Mouse (Mus musculus) kidney, adult 11 months (tissue): Measurements from ENCODE around the gene Safb2.
A peak's percentile ranks its signal among the peaks of the same experiment; 100 is the strongest.

Experiments
- DNase-seq: peaks from one replicate; pipeline ENCODE4 v3.0.0; 2022

Gene Safb2

DNA sequence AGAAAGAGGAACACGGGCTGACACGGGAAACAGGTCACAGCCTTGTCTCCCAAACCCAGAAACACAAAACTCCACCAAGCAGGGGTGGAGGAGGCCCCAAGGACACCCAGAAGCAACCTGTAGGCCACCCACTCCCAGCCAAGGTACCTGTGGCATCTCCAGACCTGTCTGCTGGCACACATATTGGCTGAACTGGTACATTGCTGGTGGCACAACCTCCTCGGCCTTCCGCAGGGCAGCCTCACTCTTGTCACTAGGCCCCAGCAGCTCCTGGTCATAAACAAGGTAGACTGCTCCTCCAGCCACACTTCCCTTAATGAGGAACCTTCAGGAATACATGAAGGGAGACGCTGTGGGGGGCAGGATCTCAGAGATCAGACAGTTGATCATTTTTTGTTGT lies 24.3 kb upstream of the Safb2 start:
- DNase-seq = peak; percentile 31

GRCm38 (mm10) chr17:56607521-56608062 lies 23.2 kb upstream of the Safb2 start:
- DNase-seq = no peak

DNA sequence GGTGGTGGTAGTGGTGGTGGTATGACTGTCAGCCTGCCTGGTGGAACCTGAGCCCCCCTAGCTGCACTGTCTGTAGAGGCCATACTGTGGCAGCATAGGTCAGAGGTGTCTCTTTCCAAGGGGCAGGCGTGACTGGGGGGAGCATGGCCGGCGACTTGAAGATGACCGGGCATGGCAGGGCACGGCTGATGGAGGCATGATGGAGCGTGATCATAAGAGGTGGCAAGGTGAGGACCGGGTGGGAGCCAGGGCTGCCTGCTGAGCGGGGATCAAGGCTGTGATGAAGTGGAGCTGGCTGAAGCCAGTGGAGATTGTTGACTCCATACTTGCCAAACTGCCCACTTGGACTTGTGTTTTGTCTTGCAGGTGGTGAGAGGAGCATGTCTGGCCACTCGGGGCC lies 21.0 kb upstream of the Safb2 start:
- no peak for DNase-seq

- DNase-seq = no peak
These were observed 20.0 kb upstream of the Safb2 start for GRCm38 (mm10) chr17:56604422-56604821.

GRCm38 (mm10) chr17:56604070-56604380 lies 19.6 kb upstream of the Safb2 start:
- DNase-seq = no peak

GRCm38 (mm10) chr17:56603186-56604069 lies 19.0 kb upstream of the Safb2 start:
- DNase-seq = no peak

DNA sequence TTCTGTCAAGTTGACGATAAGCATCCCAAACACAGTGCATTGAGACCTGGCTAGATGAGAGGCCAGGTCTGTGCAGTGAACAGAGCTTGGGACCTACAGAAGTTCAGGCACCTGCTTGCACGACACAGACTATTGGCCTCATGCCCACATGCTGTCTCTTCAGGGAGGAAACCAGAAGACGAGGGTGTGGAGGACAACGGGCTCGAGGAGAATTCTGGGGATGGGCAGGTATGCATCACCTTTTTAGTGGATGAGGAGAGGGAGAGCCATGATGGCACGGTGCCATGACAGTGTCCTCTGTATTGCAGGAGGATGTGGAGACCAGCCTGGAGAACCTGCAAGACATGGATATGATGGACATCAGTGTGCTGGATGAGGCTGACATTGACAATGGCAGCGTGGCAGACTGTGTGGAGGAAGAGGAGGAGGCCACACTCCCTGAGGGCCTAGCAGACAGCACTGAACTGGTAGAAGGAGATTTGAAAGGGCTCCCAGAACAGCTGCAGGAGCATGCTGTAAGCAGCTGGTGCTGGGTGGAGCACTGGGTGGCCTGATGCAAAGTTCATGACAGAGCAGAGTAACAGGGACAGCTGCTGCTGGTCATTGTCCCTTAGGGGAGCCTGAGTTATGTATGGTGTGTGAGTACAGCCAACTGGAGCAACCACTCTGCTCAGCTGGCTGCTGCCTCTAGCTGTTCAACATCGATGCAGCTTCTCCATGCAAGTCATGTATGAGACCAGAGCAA lies 9.3 kb upstream of the Safb2 start:
- no peak for DNase-seq

GRCm38 (mm10) chr17:56592553-56592952 lies 8.2 kb upstream of the Safb2 start:
- DNase-seq = no peak

GRCm38 (mm10) chr17:56588921-56589320 lies 4.5 kb upstream of the Safb2 start:
- no peak for DNase-seq

DNA sequence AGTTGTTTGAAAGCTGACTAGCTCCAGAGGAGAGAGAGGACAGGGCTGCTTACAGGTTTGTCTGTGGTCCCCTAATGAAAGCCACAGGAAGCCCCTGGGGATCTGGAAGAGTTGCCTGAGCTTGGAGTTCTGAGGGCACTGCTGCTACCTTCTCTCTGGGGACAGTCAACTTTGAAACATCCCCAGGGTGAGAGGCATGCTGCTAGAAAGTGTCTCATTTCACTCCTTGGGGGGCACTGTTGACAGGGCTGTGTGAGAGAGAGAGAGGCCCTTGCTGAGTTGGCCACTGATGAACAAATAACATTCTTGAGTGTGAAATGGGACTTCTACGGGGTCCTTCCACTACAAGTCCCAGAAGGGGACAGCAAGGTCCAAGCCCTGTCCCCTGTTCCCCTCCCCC lies 3.4 kb upstream of the Safb2 start:
- DNase-seq = no peak

DNA sequence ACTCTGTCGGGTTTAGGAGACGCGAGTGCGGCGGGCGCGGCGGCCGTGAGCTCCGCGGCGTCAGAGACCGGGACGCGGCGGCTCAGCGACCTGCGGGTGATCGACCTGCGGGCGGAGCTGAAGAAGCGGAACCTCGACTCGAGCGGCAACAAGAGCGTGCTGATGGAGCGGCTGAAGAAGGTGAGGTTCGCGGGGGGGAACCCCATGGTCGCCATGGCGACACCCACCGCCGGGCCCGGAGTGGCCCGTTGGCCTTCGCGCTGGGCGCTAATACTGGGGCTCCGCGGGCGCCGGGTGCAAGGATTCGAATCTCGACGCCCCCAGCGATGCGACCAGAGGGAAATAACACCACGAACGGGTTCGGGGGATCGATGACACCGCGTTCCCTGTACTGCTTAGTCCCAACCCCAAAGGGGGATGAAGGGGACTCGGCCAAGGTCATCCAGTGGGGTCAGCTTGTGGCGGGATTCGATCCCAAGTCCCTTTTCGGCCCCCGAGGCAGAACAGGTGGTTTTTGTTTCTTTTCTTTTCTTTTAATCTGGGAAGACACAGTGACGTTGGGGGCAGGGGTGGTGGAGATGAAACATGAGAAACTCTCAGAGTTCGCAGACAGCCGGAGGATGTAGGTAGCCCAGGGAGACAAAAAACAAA lies 911 bp upstream of the Safb2 start:
- DNase-seq = no peak

GRCm38 (mm10) chr17:56583611-56584256 lies 651 bp downstream of the Safb2 start:
- DNase-seq = peak; percentile 58

GRCm38 (mm10) chr17:56583071-56583470 lies 1.3 kb downstream of the Safb2 start:
- DNase-seq = no peak

GRCm38 (mm10) chr17:56572939-56573338 lies 11.4 kb downstream of the Safb2 start:
- DNase-seq = no peak

DNA sequence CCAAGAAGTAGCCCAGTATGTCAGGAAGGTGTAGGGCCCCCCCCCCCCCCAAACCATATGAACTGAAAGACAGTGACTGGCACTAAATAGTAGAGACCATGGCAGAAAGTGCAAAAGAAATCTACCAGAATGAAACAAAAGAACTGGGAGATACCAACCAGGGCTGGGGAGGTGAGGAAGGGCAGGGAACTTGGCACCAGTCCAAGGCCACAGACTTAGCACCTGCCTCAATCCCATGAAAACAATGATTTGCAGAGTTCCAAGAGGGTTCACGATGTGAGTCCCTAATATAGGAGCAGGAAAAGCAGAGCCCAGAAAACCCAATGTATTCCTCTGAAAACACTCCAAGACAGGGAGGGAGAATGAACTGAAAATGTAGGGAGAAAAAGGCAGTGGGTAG lies 12.2 kb downstream of the Safb2 start:
- DNase-seq = no peak

GRCm38 (mm10) chr17:56570287-56570686 lies 14.1 kb downstream of the Safb2 start:
- no peak for DNase-seq

DNA sequence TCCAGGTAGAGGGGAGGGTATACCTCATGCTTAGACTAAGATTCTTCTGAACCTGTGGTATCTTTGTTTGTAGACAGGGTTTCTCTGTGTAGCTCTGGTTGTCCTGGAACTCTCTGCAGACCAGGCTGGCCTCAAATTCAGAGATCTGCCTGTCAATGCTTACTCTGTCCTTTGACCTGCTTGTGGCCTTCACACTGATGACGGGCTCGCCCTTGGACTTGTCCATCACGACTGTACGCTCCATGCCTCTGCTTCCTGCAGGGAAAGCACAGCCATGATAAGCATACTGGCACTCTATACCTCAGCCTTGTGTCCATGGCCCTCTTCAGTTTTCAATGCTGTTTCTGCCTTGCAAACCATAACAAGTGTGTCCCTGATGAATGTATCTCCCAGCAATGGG lies 17.0 kb downstream of the Safb2 start:
- no peak for DNase-seq

GRCm38 (mm10) chr17:56566918-56567317 lies 17.5 kb downstream of the Safb2 start:
- no peak for DNase-seq

GRCm38 (mm10) chr17:56566293-56566692 lies 18.1 kb downstream of the Safb2 start:
- no peak for DNase-seq

- no peak for DNase-seq
These were observed 22.5 kb downstream of the Safb2 start for GRCm38 (mm10) chr17:56561866-56562265.

- no peak for DNase-seq
These were observed 24.3 kb downstream of the Safb2 start for GRCm38 (mm10) chr17:56560131-56560530.

GRCm38 (mm10) chr17:56559386-56559785 lies 25.0 kb downstream of the Safb2 start:
- no peak for DNase-seq

DNA sequence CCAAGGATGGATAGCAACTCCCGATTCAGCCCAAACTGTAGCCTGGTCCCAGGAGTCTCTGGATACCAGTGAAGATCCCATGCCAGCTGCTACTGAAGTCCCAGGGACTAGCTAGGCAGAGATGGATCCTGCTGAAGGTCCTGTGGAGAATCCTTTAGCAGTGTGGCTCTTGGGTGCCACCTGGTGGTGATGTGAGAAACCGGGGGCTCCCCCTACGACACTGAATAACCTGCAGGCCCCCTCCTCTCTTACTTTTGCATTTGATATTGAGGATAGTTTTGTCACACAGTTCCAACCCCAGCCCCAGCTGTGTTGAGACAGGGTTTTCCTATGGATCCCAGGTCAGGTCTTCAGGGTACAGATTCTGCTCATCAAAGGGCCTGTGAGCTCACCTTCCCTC lies 25.9 kb downstream of the Safb2 start:
- peak; percentile 39 for DNase-seq
